Comparison of ENCODE assay signal across 22 mouse cellular contexts in the genomic region with DNA sequence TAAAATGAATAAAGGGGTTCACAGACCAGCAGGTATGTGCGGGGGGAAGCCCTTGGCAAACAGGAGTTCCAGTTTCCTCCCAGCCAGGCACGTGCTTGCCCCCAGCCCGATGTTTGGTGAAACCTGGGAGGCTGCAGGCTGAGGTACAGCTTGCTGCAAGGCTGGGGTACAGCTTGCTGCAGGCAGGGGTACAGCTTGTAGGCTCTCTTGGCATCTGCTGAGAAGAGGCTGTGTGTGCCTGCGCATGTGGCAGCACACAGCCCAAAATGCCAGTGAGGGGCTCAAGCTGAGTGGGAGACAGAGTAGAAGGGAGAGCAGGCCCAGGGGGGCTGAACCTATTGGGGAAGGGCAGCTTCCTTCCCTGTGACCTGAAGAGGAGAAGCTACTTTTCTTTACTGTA. TPM values are rescaled to one million over a fixed set of nuclear protein-coding genes. Genes with fewer than 3 reads are reported as not detected.
DNase-seq lines count a peak whose midpoint lies in the region; ATAC-seq and TF ChIP-seq lines count a peak whose summit lies in the region.
"Had no signal": no experiment of that assay in that cellular context is flagged by ENCODE, and none has a peak within 500 bp of the region (broad histone marks: within the 10 kb centered on the region; RNA-seq: fewer than 3 reads in every experiment).

No protein-coding gene starts in this region.

- no peaks in the 10 kb centered on the region for H3K9me3 ChIP-seq in heart, embryonic 13.5 days
- H3K9me3 ChIP-seq in heart, postnatal 0 days (replicated peaks; ENCODE audit: control insufficient read depth, low read length), result no peaks in the 10 kb centered on the region
- H3K9me3 ChIP-seq: embryonic facial prominence, embryonic 13.5 days; embryonic facial prominence, embryonic 15.5 days; forebrain, embryonic 10.5 days; forebrain, embryonic 12.5 days had no signal

- intact Hi-C loops in heart, postnatal 14 days (cut with DNase I), result no loop called here
- intact Hi-C loops in heart, postnatal 36 days (cut with DNase I), result no loop called here

- no peaks in the 10 kb centered on the region for H3K27me3 ChIP-seq in heart, embryonic 13.5 days (replicated peaks)
- no peaks in the 10 kb centered on the region for H3K27me3 ChIP-seq in heart, postnatal 0 days (ENCODE audit: control insufficient read depth, insufficient read depth, low read length)
- H3K27me3 ChIP-seq: embryonic facial prominence, embryonic 13.5 days; embryonic facial prominence, embryonic 15.5 days; forebrain, embryonic 12.5 days had no signal

- no peak for TF ChIP-seq EP300 in heart, postnatal 0 days (IDR thresholded peaks at IDR 0.05; ENCODE audit: low read depth)

- ATAC-seq in heart, embryonic 13.5 days (ENCODE audit: extremely low read depth, insufficient number of reproducible peaks, low FRiP score, low TSS enrichment), result no peak
- no peak for ATAC-seq in heart, postnatal 0 days (ENCODE audit: insufficient read depth, low read depth)
- ATAC-seq: forebrain, embryonic 14.5 days had no signal

- peaks cover 19% of the 10 kb centered on the region; the same call in 1 of the 2 replicates for H3K36me3 ChIP-seq in heart, embryonic 13.5 days
- H3K36me3 ChIP-seq in heart, postnatal 0 days (replicated peaks; ENCODE audit: control insufficient read depth, insufficient read depth, low read length), result 0 out of 2 replicates have a peak, but pooled peaks cover 1% of the 10 kb centered on the region
- H3K36me3 ChIP-seq: embryonic facial prominence, embryonic 13.5 days; embryonic facial prominence, embryonic 15.5 days had no signal

- H3K4me3 ChIP-seq in heart, embryonic 13.5 days, result no peak overlapping the region
- no peak overlapping the region for H3K4me3 ChIP-seq in heart, postnatal 0 days (ENCODE audit: low read depth, low read length)
- H3K4me3 ChIP-seq in layer of hippocampus, adult 2 months, result no peak overlapping the region
- H3K4me3 ChIP-seq: embryonic facial prominence, embryonic 13.5 days; embryonic facial prominence, embryonic 15.5 days; erythroblast, embryonic 14.5 days; forebrain, embryonic 10.5 days; forebrain, embryonic 12.5 days had no signal

- 87% methylated on average over 4 of the region's 4 CpGs for WGBS in heart, embryonic 13.5 days
- 78% methylated on average over 4 of the region's 4 CpGs for WGBS in heart, postnatal 0 days

- H3K4me1 ChIP-seq in heart, embryonic 13.5 days, result peaks cover 43% of the 10 kb centered on the region
- peaks cover 9% of the 10 kb centered on the region; the same call in 1 of the 2 replicates for H3K4me1 ChIP-seq in heart, postnatal 0 days (ENCODE audit: control insufficient read depth, insufficient read depth)
- H3K4me1 ChIP-seq: embryonic facial prominence, embryonic 15.5 days; forebrain, embryonic 10.5 days; forebrain, embryonic 12.5 days had no signal

- H3K4me2 ChIP-seq in heart, embryonic 13.5 days, result no peak overlapping the region
- no peak overlapping the region for H3K4me2 ChIP-seq in heart, postnatal 0 days (ENCODE audit: low read depth, low read length)
- H3K4me2 ChIP-seq: embryonic facial prominence, embryonic 13.5 days; embryonic facial prominence, embryonic 15.5 days; forebrain, embryonic 12.5 days had no signal

- no peak overlapping the region for H3K27ac ChIP-seq in heart, embryonic 13.5 days (replicated peaks)
- no peak overlapping the region for H3K27ac ChIP-seq in heart, postnatal 0 days (ENCODE audit: low read depth)
- peak overlapping the region; percentile 72; the same call in 1 of the 2 replicates for H3K27ac ChIP-seq in layer of hippocampus, adult 2 months
- H3K27ac ChIP-seq: embryonic facial prominence, embryonic 13.5 days; embryonic facial prominence, embryonic 15.5 days; forebrain, embryonic 10.5 days; forebrain, embryonic 12.5 days had no signal

- TF ChIP-seq CTCF in heart, postnatal 0 days (IDR thresholded peaks at IDR 0.05; ENCODE audit: low read depth), result no peak
- TF ChIP-seq CTCF in layer of hippocampus, adult 2 months (conservative IDR thresholded peaks at IDR 0.05), result no peak

- no peak for DNase-seq in heart, postnatal 14 days
- DNase-seq in heart, postnatal 0 days (ENCODE audit: low spot score), result no peak
- DNase-seq in heart, postnatal 36 days, result no peak
- DNase-seq in layer of hippocampus, adult 2 months (ENCODE audit: low spot score in 2 of 2), result no peak
- no peak for DNase-seq in layer of hippocampus, postnatal 10 days (ENCODE audit: low spot score in 2 of 2)
- DNase-seq: adrenal gland, adult 2 months; adrenal gland, postnatal 10 days; adrenal gland, postnatal 25 days; cerebellum, adult 11 months; cerebellum, adult 18-20 months; cerebellum, adult 8-10 months; cerebellum, adult 9-11 months; cerebellum, postnatal 14 days; cerebellum, postnatal 36 days; embryo, embryonic 11 days had no signal

- H3K9ac ChIP-seq in heart, embryonic 13.5 days, result peak overlapping the region; percentile 37; the same call in 1 of the 2 replicates
- 0 out of 2 replicates have a peak overlapping the region, but pooled peaks have one; percentile 7 for H3K9ac ChIP-seq in heart, postnatal 0 days (replicated peaks; ENCODE audit: low read depth, low read length)
- H3K9ac ChIP-seq: embryonic facial prominence, embryonic 13.5 days; embryonic facial prominence, embryonic 15.5 days; forebrain, embryonic 12.5 days had no signal

RNA-seq across cellular contexts. Expression of a gene that starts 53.2 kb away (rescaled TPM):
- 235 and 261 TPM in 2 replicates for polyA plus RNA-seq in heart, embryonic 13.5 days (2015; fragmentation: Nextera tagmentation; extraction: Ambion mirVana)
- 10 to 100 TPM; 71.6 to 78.1 TPM for total RNA-seq in heart, postnatal 14 days (2021)
- total RNA-seq in heart, postnatal 0 days (2014; rRNA removed; ENCODE audit: low replicate concordance), result 83.6 and 101 TPM in 2 replicates
- polyA plus RNA-seq in heart, postnatal 0 days (2015; fragmentation: Nextera tagmentation; extraction: Ambion mirVana), result 250 and 253 TPM in 2 replicates
- 10 to 100 TPM; 75.8 to 85.5 TPM for total RNA-seq in heart, postnatal 36 days (2021)
- total RNA-seq in layer of hippocampus, adult 2 months (2021), result 100 to 1,000 TPM; 106 to 115 TPM
- 100 to 1,000 TPM; 120 to 122 TPM for total RNA-seq in layer of hippocampus, postnatal 10 days (2021)
